Mouse (Mus musculus) erythroid progenitor cell, adult 5-6 weeks (primary cell): ENCODE results near the gene Hcfc1. TPM values are rescaled to one million over a fixed set of nuclear protein-coding genes. Genes with fewer than 3 reads are reported as not detected.
A peak's percentile ranks its signal among the peaks of the same experiment; 100 is the strongest.

Experiments used
- ATAC-seq: replicated peaks from 2 replicates; pipeline ENCODE4 v1.8.0; 2016; ENCODE audit warnings: moderate number of reproducible peaks, mild to moderate bottlenecking, moderate TSS enrichment, inconsistent platforms; ENCODE audit not compliant: poor library complexity, low FRiP score, severe bottlenecking
- total RNA-seq, 2 experiments: library from RNA; stranded (forward) in 1 of 2; stranded (reverse) in 1 of 2; fragments of 150-400 nt in 1 of 2; fragments of 186-747, 209-891 nt in 1 of 2; gene quantifications; 2 replicates each; pipeline versions ENCODE4 v1.2.3 to v1.2.4; 2015 to 2017; ENCODE audit warnings: low replicate concordance in 2 of 2

Gene Hcfc1
- total RNA-seq (2015; ENCODE audit: low replicate concordance) (192 and 209 TPM in 2 replicates), total RNA-seq (2017; ENCODE audit: low replicate concordance) (123 and 145 TPM in 2 replicates)

DNA sequence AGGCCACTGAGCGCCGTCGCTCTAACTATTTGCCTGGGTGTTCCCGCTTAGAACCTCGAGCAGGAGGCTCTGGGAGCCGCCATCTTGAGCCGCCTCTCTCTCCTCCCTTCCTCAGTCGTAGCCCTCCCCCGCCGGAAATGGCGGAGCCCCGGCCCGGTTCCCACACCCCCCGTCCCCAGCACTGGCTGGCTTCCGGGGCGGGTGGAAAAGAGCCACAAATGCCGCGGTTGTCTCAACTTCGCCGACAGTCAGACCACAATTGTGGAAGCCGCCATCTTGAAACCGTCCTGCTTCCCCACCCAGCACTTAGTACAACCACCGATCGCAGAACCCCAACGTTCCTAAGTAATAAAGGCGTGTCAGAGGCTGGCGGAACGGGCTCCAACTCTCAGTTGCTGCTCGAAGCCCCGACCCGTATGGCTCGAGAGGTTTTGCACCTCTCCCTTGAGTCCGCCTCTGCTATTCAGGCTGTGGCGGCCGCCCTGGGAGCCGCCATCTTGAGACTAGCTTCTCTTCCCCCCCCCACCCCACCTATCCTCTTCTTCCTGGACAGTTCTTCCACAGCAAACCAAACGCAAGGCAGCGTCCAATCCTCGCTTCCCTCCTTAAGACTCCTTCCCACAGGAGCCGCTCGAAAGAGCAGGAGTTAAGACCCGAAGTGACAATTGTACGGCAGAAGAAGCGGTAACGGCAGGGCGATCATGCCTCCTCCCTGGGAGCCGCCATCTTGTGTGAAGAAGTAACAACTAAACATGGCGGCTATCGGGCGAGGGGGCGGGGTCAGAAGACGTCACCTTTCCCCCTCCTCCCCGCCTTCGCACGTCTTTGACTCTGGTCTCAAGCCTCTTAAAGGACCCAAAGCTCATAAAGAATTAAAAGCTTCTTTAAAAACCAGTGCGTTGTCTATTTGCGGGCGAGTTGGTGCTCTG is at the start of gene Hcfc1:
Gene Hcfc1, minus strand, starts transcription at position 110 of the 929 bp plus-strand sequence.
- ATAC-seq = peak; percentile 51

DNA sequence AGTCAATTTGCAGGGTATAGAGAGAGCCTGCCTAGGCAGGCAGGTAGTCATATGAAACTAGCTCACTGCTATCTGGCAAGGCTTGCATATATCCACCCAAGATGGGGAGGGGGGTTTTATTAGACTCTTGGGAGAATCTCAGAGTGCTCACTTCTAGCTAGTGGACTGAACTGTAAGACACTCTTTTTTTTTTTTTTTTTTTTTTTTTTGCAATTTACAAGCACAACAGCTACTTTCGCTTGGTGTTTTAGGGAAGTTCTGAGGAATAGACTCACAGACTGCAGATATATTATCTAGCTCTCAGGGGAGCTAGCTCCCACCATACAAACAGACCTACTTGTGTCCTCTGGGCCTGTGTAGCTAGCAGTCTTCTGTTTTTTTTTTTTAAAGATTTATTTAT is 48.4 kb upstream of the Hcfc1 start:
- no peak for ATAC-seq

DNA sequence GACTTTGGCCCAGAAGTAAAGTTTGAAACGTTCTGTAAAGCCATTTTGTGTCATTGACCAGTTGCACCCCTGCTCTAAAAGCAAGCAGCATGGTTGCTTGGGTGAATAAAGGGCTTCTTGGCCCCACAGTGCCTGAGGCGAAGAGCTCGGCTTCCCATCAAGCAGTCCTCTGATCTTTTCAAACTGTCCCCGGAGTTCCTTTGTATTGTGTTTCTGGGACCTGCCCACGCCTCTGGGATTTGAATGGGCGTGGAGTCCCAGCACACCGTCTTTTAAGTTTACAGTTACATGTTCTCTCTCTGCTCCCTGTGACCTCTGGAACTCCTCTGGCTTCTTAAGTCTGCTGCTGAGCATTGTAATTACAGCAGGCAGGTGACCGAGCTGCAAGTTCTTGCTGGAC is 41.9 kb upstream of the Hcfc1 start:
- ATAC-seq = no peak

DNA sequence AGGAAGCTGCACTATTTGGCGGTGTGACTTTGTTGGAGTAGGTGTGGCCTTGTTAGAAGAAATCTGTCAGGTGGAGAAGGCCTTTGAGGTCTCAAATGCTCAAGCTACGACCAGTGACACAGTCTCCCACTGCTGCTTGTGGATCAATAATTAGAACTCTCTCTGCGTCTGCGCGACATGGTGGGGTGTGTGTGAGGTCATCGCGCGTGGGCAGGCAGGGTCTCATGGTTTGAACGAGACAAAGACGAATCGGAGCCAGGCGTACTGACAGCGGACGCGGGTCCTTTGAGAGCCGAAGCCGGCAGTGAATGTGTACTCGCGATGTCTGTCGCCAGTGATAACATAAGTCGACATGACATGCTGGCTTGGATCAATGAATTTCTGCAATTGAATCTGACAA is 40.2 kb upstream of the Hcfc1 start:
- ATAC-seq = no peak

DNA sequence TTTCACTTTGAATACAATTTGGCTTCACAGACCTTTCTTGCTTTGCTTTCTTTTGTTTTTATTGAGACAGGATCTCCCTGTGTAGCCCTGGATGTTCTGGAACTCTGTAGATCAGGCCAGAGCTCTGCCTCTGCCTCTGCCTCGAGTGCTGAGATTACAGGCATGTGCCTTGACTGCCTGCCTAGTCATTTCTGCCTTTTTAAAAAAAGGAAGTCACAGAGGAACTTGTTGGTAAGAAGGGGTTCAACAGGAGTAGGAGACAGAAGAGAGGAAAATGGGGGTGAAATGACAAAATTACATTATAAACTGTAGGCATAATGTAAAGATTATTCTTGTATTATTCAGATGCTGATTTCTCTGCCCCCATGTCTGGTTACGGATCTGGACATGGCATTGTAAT is 37.5 kb upstream of the Hcfc1 start:
- ATAC-seq = no peak

DNA sequence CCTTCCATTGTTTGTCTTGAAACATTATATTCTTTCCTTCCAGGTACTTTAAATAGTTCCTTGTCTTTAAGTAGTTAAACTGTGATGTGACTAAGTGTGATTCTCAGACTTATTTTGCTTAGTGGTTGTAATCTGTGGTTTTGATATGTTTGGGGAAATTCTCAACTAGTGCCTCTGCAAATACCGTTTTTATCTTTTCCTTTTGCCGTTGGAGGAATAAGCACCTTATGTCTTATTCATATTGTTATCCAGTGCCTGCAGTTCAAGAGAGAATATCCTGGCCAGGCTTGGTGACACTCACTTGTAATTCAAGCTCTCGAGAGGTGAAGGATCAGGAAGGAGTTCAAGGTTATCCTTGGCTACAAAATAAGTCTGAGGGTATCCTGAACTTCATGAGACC is 34.9 kb upstream of the Hcfc1 start:
- ATAC-seq = no peak

DNA sequence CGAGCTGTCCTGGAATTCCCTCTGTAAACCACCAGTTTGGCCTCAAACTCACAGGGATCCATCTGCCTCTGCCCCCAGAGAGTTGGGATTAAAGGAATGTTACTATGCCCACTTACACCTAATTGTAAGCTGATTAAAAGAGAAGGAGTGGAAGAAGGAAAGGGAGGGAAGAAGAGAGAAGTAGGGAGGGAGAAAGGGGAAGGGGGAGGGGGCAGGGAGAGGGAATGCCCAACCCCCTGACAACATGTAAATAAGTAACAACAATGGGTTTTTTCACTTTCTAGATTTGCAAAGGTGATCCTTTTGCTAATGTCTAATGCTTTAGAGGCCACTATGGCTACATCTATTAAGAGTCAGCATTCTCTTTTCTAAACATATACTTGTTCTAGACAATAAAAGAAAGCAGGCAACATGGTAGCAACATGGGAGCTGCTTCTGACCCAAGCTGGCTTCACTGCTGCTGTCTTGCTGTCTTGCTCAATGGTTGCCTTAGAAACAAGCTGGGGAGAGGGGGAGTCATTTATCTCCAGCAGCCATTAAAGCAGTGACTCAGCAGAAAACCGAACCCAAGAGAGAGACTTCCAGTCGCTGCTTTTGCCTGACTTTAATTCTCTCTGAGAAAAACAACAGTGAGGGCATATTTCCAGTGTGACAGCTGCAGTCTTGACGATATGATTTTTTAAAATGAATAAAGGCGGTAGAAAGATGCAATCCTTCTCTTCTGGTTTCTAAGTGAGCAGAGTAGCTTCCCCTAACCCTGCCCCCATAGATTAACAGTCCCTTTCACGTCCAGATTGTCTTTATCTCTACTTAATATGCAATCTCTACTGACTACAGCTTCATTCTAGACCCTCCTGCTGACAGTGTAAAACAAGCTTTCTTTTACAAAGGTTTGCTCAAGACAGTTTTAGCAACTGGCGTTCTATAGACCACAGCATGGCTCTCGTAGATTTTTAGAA is 33.0 kb upstream of the Hcfc1 start:
- peak; percentile 99 for ATAC-seq

DNA sequence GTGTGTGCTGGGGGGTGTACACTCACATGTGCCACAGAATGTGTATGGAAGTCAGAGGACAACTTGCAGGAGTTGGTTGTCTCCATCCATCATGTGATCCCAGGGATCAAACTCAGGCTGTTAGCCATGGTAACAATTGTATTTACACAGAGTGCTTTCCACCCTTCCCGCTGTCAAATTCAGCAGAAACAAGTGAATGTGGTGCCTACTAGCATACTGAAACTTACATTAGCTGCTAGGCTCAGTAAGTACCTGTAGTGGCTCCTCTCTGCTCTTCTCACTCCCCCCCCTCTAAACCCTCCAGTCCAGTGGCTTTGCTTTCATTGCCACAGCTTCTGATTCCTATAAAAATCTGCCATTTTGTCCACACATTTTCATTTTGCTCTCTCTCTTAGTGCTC is 11.6 kb upstream of the Hcfc1 start:
- ATAC-seq = no peak

DNA sequence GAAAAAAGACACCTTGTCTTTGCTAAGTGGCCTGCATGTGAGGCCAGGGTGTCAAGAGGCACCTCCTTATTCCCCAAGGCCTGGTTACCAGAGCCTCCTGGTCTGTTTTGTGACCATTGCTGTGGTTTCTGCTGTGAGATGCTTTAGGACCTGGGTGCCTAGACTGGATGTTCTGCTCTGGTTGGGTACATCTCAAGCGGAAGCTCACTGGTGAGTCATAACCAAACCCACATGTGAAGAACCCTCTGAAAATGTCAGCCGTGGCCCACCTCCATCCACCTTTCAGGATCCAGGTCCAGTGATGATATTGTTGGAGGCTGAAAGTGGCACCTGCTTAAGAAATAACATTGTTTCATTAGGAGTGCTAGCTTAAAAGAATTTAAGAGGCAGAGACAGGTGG is 10.1 kb upstream of the Hcfc1 start:
- ATAC-seq = no peak

DNA sequence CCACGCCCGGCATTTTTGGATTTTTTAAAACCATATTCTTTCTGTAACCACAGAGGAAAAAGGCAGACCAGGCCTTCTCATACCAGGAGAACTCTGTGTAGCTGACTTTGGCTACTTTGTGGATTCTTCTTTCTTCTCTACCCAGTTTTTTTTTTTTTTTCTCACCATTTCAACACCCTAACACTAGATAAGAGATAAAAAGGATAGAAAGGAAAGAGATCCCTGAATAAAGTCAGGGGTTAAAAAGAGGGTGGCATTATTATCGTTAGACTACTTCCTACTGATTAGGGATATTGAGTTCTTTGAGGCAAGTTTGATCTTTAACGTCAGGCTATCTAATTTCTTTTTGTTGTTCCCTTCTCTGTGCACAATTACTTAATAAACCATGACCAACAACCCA is 6.6 kb upstream of the Hcfc1 start:
- ATAC-seq = no peak

DNA sequence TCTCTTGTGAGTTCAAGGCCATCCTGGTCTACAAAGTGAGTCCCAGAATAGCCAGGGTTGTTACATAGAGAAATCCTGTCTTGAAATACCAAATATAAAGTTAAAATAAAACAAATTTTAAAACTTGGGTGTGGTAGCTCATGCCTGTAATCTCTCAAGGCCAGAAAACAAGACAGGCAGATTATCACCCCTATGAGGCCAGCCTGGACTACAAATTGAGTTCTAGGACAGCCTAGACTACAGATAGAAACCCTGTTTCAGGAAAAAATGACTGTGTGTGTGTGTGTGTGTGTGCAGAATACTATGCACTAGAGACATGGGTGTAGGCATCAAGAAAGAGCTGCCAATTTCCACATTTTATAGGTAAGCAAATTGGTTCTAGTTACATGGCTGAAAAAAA is 4.6 kb upstream of the Hcfc1 start:
- ATAC-seq = peak; percentile 41

DNA sequence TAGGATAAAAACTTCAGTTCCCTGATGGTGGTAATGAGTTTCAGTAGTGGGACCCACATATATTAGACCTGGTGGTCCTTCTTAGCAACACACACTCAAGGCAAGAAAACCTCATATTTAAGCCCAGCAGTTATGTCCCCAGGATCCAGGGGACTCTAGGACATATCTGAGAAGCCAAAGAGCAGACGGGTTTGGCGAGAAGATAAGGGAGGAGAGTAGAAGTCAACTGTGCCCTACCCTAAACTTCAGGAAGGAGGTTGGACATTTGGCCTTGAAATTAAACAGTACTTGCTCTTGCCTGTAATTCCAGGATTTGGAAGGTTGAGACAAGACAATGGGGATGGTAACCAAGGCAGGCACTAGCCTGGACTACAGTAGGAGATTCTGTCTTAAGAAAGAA is 3.6 kb upstream of the Hcfc1 start:
- peak; percentile 48 for ATAC-seq

DNA sequence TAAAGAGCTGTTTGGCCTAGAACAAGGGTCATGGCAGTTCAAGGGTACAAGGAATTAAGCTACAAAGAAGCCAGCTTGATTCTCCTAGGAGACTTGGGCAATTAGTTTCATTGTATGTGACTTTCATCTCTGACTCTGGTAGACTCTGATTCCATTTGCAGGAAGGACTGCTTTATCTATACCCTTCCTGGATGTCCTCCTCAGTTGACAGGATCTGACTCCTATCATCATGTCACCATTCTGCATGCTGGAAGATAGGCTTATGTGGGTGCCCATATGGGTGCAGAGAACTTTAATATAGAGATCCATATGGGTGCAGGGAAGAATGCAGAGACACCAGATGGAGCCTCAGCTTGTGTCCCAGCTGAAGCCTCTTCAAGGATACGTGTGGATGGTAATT is 3.0 kb upstream of the Hcfc1 start:
- 0 out of 2 replicates have a peak, but pooled peaks have one; percentile 6 for ATAC-seq

DNA sequence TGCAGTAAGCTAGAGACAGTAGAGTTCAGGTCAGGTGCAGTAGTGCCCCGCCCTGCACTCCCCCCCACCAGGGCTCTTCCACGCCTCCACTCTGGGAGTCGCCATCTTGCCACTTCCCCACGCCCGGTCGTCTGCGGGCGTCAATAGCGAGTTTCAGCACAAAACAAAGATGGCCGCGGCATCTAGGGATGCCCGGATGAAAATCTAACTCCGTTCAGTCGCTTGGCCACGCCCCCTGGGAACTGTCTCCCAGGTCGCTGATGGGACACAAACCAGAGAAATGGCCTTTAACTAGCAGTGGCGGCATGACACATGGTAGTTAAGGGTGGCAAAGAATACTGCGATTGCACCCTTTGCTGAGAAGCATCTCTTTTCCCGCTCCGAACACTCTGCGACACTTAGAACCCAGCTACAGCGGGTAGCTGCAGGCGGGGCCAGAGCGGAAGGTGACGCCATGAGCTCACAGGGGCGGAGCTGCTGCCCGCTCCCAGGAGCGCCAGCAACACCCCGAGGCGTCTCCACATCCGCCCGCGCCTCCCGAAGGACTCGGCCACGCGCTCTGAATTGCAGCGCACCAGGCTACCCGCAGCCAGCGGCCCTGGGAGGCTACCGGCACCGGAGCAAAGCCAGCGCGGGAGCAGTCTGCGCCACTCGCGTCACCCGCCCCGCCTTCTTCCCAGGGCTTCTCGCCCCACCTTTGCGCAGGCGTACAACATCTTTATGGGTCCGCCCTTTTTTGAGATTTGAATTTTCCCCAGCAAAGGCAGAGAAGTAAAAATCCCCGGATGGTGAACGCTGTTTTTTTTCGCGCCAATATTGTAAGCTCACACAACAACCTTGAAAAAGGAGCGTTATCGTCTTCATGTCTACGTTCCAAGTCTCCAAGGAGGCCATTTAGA is 1.3 kb upstream of the Hcfc1 start:
- peak; percentile 60 for ATAC-seq

DNA sequence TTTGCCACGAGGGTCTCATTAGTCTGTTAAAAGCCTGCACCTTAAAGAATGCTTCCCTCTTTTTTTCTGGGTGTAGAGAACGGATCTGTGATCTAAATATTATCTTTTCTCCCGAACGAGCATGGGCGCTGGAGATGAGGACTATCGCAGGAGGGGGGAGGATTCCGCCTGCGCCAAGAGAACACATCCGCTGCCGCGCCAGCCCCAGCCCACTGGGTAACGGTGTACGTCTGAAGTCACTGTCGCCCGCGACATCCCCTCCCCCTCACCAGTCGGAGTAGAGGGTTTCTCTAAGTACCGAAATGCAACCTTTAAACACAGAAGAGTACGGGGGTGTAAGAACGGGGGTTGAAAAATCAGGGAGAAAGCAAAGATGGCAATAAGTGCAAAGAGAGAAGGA is 850 bp downstream of the Hcfc1 start:
- no peak for ATAC-seq

DNA sequence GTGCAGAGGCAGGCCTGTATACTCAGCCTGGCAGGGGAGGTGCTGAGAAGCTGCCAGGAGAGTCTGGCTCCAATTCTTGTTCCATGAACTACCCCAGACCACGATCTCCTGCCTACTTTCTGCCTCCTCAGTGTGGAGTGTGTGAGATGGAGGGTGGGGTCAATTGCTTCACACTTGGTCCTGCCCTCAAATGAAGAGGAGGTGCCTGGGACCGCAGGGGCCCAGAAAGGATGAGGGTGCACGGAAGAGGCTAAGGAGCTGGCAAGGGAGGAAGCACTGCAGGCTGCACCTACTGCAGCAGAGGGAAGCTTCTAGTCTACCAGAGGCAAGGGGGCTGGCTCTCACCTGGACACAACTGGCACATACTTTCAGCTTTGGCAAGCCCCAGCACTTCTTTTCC is 1.8 kb downstream of the Hcfc1 start:
- ATAC-seq = peak; percentile 44; the same call in 1 of the 2 replicates

DNA sequence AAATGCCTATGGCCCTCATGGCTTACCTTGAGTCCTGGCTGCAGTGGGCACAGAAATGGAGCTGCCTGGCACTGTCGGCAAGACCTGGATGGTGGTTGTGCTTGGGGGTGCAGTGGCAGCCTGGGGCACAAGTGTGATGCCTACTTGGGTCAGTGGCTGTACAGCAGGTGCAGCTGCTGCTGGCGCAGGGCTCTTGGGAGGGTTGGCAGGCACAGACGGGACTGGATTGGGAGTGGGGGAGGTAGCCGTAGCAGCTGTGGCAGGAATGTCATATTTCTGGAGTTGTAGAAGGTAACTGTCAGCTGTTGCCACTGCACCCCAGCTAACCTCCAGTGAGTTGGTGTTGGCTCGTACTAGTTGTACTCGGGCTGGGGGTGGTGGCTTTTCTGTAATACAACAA is 11.2 kb downstream of the Hcfc1 start:
- no peak for ATAC-seq

DNA sequence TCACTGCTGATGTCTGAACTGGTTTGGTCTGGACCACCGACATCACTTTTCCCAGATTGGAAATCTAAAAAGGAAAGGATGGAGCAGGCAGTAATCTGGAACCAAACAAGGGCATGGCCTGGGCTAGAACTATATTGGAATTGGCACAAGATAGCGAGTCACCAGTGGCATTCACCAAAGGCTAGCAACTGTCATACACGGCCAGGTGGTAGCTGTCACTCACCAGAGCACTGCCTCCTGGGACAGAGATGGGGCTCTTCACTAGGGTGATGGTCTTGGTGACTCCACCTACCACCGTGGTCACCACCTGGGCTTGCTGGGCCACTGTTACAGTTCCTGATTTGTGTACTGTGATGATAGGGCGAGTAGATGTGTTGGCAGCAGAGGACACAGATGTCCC is 13.6 kb downstream of the Hcfc1 start:
- ATAC-seq = no peak

DNA sequence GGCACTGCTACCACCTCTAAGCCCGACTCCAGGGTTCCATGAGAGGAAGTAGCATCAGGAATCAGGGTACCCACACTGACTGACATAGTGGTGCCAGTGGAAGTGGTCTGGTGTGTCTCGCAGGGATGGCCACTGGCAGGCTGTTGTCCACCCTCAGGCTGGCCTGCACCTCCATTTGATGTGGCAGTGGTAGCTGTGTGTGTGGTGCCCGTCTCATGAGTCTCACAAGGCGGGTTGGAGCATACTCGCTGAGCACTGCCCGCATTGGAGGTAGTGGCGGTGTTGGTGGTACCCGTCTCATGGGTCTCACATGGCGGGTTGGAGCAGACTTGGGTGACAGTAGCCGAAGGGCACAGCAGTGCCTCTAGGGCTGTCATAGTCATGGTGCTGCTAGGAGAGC is 16.8 kb downstream of the Hcfc1 start:
- ATAC-seq = no peak

DNA sequence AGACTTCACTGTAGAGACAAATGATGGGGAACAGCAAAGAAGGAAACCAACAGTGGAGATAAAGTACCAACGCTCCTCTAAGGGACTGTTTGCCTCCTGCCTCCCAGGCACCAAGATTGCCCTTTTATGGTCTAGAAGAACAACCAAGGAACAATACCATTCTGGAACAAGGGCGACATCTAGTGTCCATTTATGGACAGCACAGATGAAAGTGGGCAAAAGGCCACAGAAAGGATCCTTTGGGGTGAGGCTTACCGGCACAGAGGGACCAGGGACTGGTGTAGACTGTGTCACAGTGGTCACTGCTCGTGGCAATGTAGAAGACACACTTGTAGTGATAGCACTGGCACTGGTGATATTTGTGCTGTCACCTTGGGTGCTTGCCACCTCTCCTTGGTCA is 17.5 kb downstream of the Hcfc1 start:
- peak; percentile 65 for ATAC-seq
